Mouse (Mus musculus) right cerebral cortex, postnatal 36 days (tissue): ENCODE measurements around the gene Spg21.

Experiments used
- DNase-seq, 2 experiments: peaks; one replicate each; pipeline ENCODE4 v3.0.0; 2022; ENCODE audit warnings: low spot score in 2 of 2, mixed read lengths in 1 of 2

Gene Spg21

GRCm38 (mm10) chr9:65460732-65461442 lies at the start of gene Spg21:
Gene Spg21 (plus strand): TSS chr9:65460947.
- peak; percentile 88 to 90 for DNase-seq

- no peak for DNase-seq
Measured at GRCm38 (mm10) chr9:65411326-65411725, 49.4 kb upstream of the Spg21 start.

GRCm38 (mm10) chr9:65417738-65418137 lies 43.0 kb upstream of the Spg21 start:
- no peak for DNase-seq

- DNase-seq = no peak
Measured at GRCm38 (mm10) chr9:65419633-65420032, 41.1 kb upstream of the Spg21 start.

GRCm38 (mm10) chr9:65422760-65423501 lies 37.8 kb upstream of the Spg21 start, which contains the start of gene Slc51b:
Gene Slc51b (minus strand): TSS chr9:65422955.
- no peak for DNase-seq

GRCm38 (mm10) chr9:65424393-65424792 lies 36.4 kb upstream of the Spg21 start:
- no peak for DNase-seq

GRCm38 (mm10) chr9:65427511-65427910 lies 33.2 kb upstream of the Spg21 start:
- no peak for DNase-seq

GRCm38 (mm10) chr9:65428003-65428402 lies 32.7 kb upstream of the Spg21 start:
- no peak for DNase-seq

- no peak for DNase-seq
Measured at GRCm38 (mm10) chr9:65430401-65430800, 30.3 kb upstream of the Spg21 start.

- no peak for DNase-seq
Measured at GRCm38 (mm10) chr9:65430921-65431320, 29.8 kb upstream of the Spg21 start.

- DNase-seq = peak; percentile 63 to 75
Measured at GRCm38 (mm10) chr9:65432236-65432635, 28.5 kb upstream of the Spg21 start.

- DNase-seq = no peak
Measured at GRCm38 (mm10) chr9:65434140-65434539, 26.6 kb upstream of the Spg21 start.

GRCm38 (mm10) chr9:65435211-65435610 lies 25.5 kb upstream of the Spg21 start:
- DNase-seq = no peak

GRCm38 (mm10) chr9:65435671-65436301 lies 25.0 kb upstream of the Spg21 start, which contains the start of gene Mtfmt:
Gene Mtfmt (plus strand): TSS chr9:65435782.
- DNase-seq = peak; percentile 86 to 90

GRCm38 (mm10) chr9:65444692-65445091 lies 16.1 kb upstream of the Spg21 start:
- DNase-seq = no peak

- DNase-seq = no peak
Measured at GRCm38 (mm10) chr9:65447951-65448350, 12.8 kb upstream of the Spg21 start.

- no peak for DNase-seq
Measured at GRCm38 (mm10) chr9:65458975-65459374, 1.8 kb upstream of the Spg21 start.

GRCm38 (mm10) chr9:65460198-65460597 lies 549 bp upstream of the Spg21 start:
- DNase-seq = no peak

GRCm38 (mm10) chr9:65462544-65462943 lies 1.8 kb downstream of the Spg21 start:
- DNase-seq = no peak

GRCm38 (mm10) chr9:65464161-65464560 lies 3.4 kb downstream of the Spg21 start:
- DNase-seq = no peak

GRCm38 (mm10) chr9:65465241-65465640 lies 4.5 kb downstream of the Spg21 start:
- no peak for DNase-seq

GRCm38 (mm10) chr9:65467686-65468085 lies 6.9 kb downstream of the Spg21 start:
- DNase-seq = no peak

GRCm38 (mm10) chr9:65472769-65473168 lies 12.0 kb downstream of the Spg21 start:
- DNase-seq = no peak
